Mouse (Mus musculus): ENCODE data around the gene Elovl1. TPM values are rescaled to one million over a fixed set of nuclear protein-coding genes. Genes with fewer than 3 reads are reported as not detected.

Gene Elovl1
- polyA plus RNA-seq, 1 experiment = 85.4 TPM

GRCm38 (mm10) chr4:118401421-118401820, 26.5 kb upstream of the Elovl1 start:
- 91% methylated on average over 3 of the region's 3 CpGs for WGBS

GRCm38 (mm10) chr4:118401918-118402317, 26.0 kb upstream of the Elovl1 start:
- H3K4me3 ChIP-seq (replicated peaks; ENCODE audit: insufficient read depth, low read depth, low read length) = no peak overlapping the region
- no peak for TF ChIP-seq CTCF (IDR thresholded peaks at IDR 0.05; ENCODE audit: borderline replicate concordance, insufficient read depth, low read depth, low read length)
- TF ChIP-seq POLR2A (IDR thresholded peaks at IDR 0.05; ENCODE audit: borderline replicate concordance, insufficient read depth, low read length) = no peak
- H3K4me1 ChIP-seq (ENCODE audit: control insufficient read depth, insufficient read depth, low read length) = no peaks in the 10 kb centered on the region
- H3K27me3 ChIP-seq (ENCODE audit: control insufficient read depth, insufficient read depth, low read length) = no peaks in the 10 kb centered on the region
- no peak for DNase-seq
- WGBS = 96% methylated on average over 5 of the region's 5 CpGs
- no peak overlapping the region for H3K27ac ChIP-seq (ENCODE audit: insufficient read depth, low read length)

More at GRCm38 (mm10) chr4:118401421-118401820, 26.5 kb upstream of the Elovl1 start:
- H3K4me1 ChIP-seq (ENCODE audit: control insufficient read depth, insufficient read depth, low read length) = no peaks in the 10 kb centered on the region
- no peak overlapping the region for H3K27ac ChIP-seq (ENCODE audit: insufficient read depth, low read length)
- DNase-seq = no peak
- TF ChIP-seq CTCF (IDR thresholded peaks at IDR 0.05; ENCODE audit: borderline replicate concordance, insufficient read depth, low read depth, low read length) (no peak), POLR2A (IDR thresholded peaks at IDR 0.05; ENCODE audit: borderline replicate concordance, insufficient read depth, low read length) (no peak)
- H3K4me3 ChIP-seq (replicated peaks; ENCODE audit: insufficient read depth, low read depth, low read length) = no peak overlapping the region
- H3K27me3 ChIP-seq (ENCODE audit: control insufficient read depth, insufficient read depth, low read length) = no peaks in the 10 kb centered on the region

- TF ChIP-seq POLR2A (IDR thresholded peaks at IDR 0.05; ENCODE audit: borderline replicate concordance, insufficient read depth, low read length) (no peak), CTCF (IDR thresholded peaks at IDR 0.05; ENCODE audit: borderline replicate concordance, insufficient read depth, low read depth, low read length) (no peak)
- H3K4me1 ChIP-seq (ENCODE audit: control insufficient read depth, insufficient read depth, low read length) = no peaks in the 10 kb centered on the region
- DNase-seq = no peak
- H3K27me3 ChIP-seq (ENCODE audit: control insufficient read depth, insufficient read depth, low read length) = no peaks in the 10 kb centered on the region
- H3K27ac ChIP-seq (ENCODE audit: insufficient read depth, low read length) = no peak overlapping the region
- WGBS = 88% methylated on average over 12 of the region's 12 CpGs
- H3K4me3 ChIP-seq (replicated peaks; ENCODE audit: insufficient read depth, low read depth, low read length) = no peak overlapping the region
Observed at GRCm38 (mm10) chr4:118402701-118403100, 25.2 kb upstream of the Elovl1 start.

- peak within 1 kb of the TSS; percentile 57 for H3K27ac ChIP-seq (ENCODE audit: insufficient read depth, low read length)
- H3K27me3 ChIP-seq (ENCODE audit: control insufficient read depth, insufficient read depth, low read length) = no peaks in the 10 kb centered on the region
- under 1% methylated on average over 53 of the region's 53 CpGs for WGBS
- peak within 1 kb of the TSS; percentile 93 for H3K4me3 ChIP-seq (replicated peaks; ENCODE audit: insufficient read depth, low read depth, low read length)
- DNase-seq = peak; percentile 89 to 93
- H3K4me1 ChIP-seq (ENCODE audit: control insufficient read depth, insufficient read depth, low read length) = peaks cover 4% of the 10 kb centered on the region; the same call in 1 of the 2 replicates
- TF ChIP-seq POLR2A (IDR thresholded peaks at IDR 0.05; ENCODE audit: borderline replicate concordance, insufficient read depth, low read length) (peak; percentile 64; the same call in 1 of the 2 replicates), CTCF (IDR thresholded peaks at IDR 0.05; ENCODE audit: borderline replicate concordance, insufficient read depth, low read depth, low read length) (no peak)
Observed at GRCm38 (mm10) chr4:118409142-118409900, 18.6 kb upstream of the Elovl1 start, which contains the start of the genes Szt2 and Med8. Gene Szt2, minus strand, starts transcription at chr4:118409273. Gene Med8, plus strand, starts transcription at chr4:118409337.

- WGBS = 79% methylated on average over 5 of the region's 5 CpGs
- H3K4me1 ChIP-seq (ENCODE audit: control insufficient read depth, insufficient read depth, low read length) = peaks cover 4% of the 10 kb centered on the region; the same call in 1 of the 2 replicates
- no peaks in the 10 kb centered on the region for H3K27me3 ChIP-seq (ENCODE audit: control insufficient read depth, insufficient read depth, low read length)
- DNase-seq = no peak
- H3K27ac ChIP-seq (ENCODE audit: insufficient read depth, low read length) = no peak overlapping the region
- TF ChIP-seq POLR2A (IDR thresholded peaks at IDR 0.05; ENCODE audit: borderline replicate concordance, insufficient read depth, low read length) (no peak), CTCF (IDR thresholded peaks at IDR 0.05; ENCODE audit: borderline replicate concordance, insufficient read depth, low read depth, low read length) (no peak)
- H3K4me3 ChIP-seq (replicated peaks; ENCODE audit: insufficient read depth, low read depth, low read length) = no peak overlapping the region
Observed at GRCm38 (mm10) chr4:118410871-118411270, 17.0 kb upstream of the Elovl1 start.

- Histone ChIP-seq H3K27ac (ENCODE audit: insufficient read depth, low read length) (no peak overlapping the region), H3K4me3 (replicated peaks; ENCODE audit: insufficient read depth, low read depth, low read length) (no peak overlapping the region), H3K27me3 (ENCODE audit: control insufficient read depth, insufficient read depth, low read length) (no peaks in the 10 kb centered on the region), H3K4me1 (ENCODE audit: control insufficient read depth, insufficient read depth, low read length) (no peaks in the 10 kb centered on the region; the same call in 1 of the 2 replicates)
- WGBS = 95% methylated on average over 5 of the region's 5 CpGs
- peak; percentile 52 to 64 for DNase-seq
- TF ChIP-seq POLR2A (IDR thresholded peaks at IDR 0.05; ENCODE audit: borderline replicate concordance, insufficient read depth, low read length) (no peak), CTCF (IDR thresholded peaks at IDR 0.05; ENCODE audit: borderline replicate concordance, insufficient read depth, low read depth, low read length) (no peak)
Observed at GRCm38 (mm10) chr4:118413553-118413952, 14.3 kb upstream of the Elovl1 start.

- TF ChIP-seq POLR2A (IDR thresholded peaks at IDR 0.05; ENCODE audit: borderline replicate concordance, insufficient read depth, low read length) = no peak
- TF ChIP-seq CTCF (IDR thresholded peaks at IDR 0.05; ENCODE audit: borderline replicate concordance, insufficient read depth, low read depth, low read length) = no peak
- H3K27ac ChIP-seq (ENCODE audit: insufficient read depth, low read length) = no peak overlapping the region
- 65% methylated on average over 2 of the region's 2 CpGs for WGBS
- DNase-seq = no peak
- no peaks in the 10 kb centered on the region for H3K27me3 ChIP-seq (ENCODE audit: control insufficient read depth, insufficient read depth, low read length)
- no peaks in the 10 kb centered on the region for H3K4me1 ChIP-seq (ENCODE audit: control insufficient read depth, insufficient read depth, low read length)
- no peak overlapping the region for H3K4me3 ChIP-seq (replicated peaks; ENCODE audit: insufficient read depth, low read depth, low read length)
Observed at GRCm38 (mm10) chr4:118415779-118416178, 12.1 kb upstream of the Elovl1 start.

- TF ChIP-seq CTCF (IDR thresholded peaks at IDR 0.05; ENCODE audit: borderline replicate concordance, insufficient read depth, low read depth, low read length) = no peak
- no peak for TF ChIP-seq POLR2A (IDR thresholded peaks at IDR 0.05; ENCODE audit: borderline replicate concordance, insufficient read depth, low read length)
- Histone ChIP-seq H3K4me1 (ENCODE audit: control insufficient read depth, insufficient read depth, low read length) (no peaks in the 10 kb centered on the region), H3K4me3 (replicated peaks; ENCODE audit: insufficient read depth, low read depth, low read length) (no peak overlapping the region), H3K27ac (ENCODE audit: insufficient read depth, low read length) (no peak overlapping the region), H3K27me3 (ENCODE audit: control insufficient read depth, insufficient read depth, low read length) (no peaks in the 10 kb centered on the region)
- no peak for DNase-seq
- 92% methylated on average over 5 of the region's 5 CpGs for WGBS
Observed at GRCm38 (mm10) chr4:118416329-118416728, 11.6 kb upstream of the Elovl1 start.

All from cerebellum, adult 2 months (tissue).